Mouse (Mus musculus) hindbrain, embryonic 16.5 days (tissue): ENCODE measurements at regions not wholly inside any gene's neighbourhood (a gene's known extent, or its start where the extent isn't known, plus 50 kb on each side); places are given as distances from the start of the nearest gene placed in this dataset.

Source experiments
- ATAC-seq: fragments of 200-750 bp; cut with Nextera tagmentation; 2 replicates; pipeline ENCODE4 v1.8.0; 2017; ENCODE audit warnings: moderate TSS enrichment, moderate library complexity
- H3K27ac ChIP-seq: fragments of 300-500 bp; sonication (generic); 2 replicates; pipeline ENCODE4 v1.5.1; 2014; ENCODE audit warnings: low read depth, mild to moderate bottlenecking, control low read depth, low read length, moderate library complexity
- H3K27me3 ChIP-seq: fragments of 300-500 bp; sonication (generic); replicated peaks from 2 replicates; pipeline ENCODE4 v1.6.1; 2014; ENCODE audit warnings: low read length; ENCODE audit not compliant: control insufficient read depth, insufficient read depth
- H3K36me3 ChIP-seq: fragments of 300-500 bp; sonication (generic); 2 replicates; pipeline ENCODE4 v1.6.1; 2014; ENCODE audit warnings: mild to moderate bottlenecking, low read length, moderate library complexity, mixed read lengths; ENCODE audit not compliant: control insufficient read depth, insufficient read depth
- H3K4me1 ChIP-seq: fragments of 300-500 bp; sonication (generic); 2 replicates; pipeline ENCODE4 v1.6.1; 2014; ENCODE audit warnings: low read depth, low read length; ENCODE audit not compliant: control insufficient read depth, insufficient read depth
- H3K4me2 ChIP-seq: fragments of 300-500 bp; sonication (generic); 2 replicates; pipeline ENCODE4 v1.6.1; 2014; ENCODE audit warnings: mild to moderate bottlenecking, low read length, control low read depth, moderate library complexity
- H3K4me3 ChIP-seq: fragments of 300-500 bp; sonication (generic); 2 replicates; pipeline ENCODE4 v1.5.1; 2014; ENCODE audit warnings: mild to moderate bottlenecking, low read length, control low read depth, moderate library complexity
- H3K9ac ChIP-seq: fragments of 300-500 bp; sonication (generic); 2 replicates; pipeline ENCODE4 v1.6.1; 2014; ENCODE audit warnings: low read depth, mild to moderate bottlenecking, control low read depth, low read length, moderate library complexity
- H3K9me3 ChIP-seq: fragments of 300-500 bp; sonication (generic); 2 replicates; pipeline ENCODE4 v1.6.1; 2014; ENCODE audit warnings: mild to moderate bottlenecking, low read length, moderate library complexity; ENCODE audit not compliant: control insufficient read depth
- WGBS: fragments of 180-500 bp; shearing (Covaris S2); extraction: QIAGEN DNeasy Blood & Tissue Kit; methylation state at CpG from one replicate; pipeline ENCODE4 v1.1.7; 2014; 5-methylcytosine and 5-hydroxymethylcytosine counted together

DNA sequence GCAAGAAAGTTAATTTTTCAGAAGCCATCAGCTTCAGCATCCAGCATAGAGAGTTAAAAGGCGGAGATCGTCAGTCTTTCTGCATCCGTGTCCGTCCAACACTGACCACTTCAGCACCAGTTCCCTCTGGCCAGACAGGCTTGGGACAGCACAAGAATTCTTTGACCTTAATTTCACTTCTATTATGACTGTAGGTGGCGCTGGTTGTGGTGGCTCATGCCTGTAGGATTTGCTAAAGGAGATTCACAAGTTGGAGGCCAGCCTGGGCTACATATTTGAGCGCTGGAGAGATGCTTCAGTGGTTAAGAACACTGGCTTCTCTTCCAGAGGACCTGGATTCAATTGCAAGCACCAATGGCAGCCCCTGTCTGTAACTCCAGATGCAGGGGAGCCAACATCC, 66.0 kb downstream of the Amer2 start:
- H3K4me3 ChIP-seq, result no peak overlapping the region
- H3K9ac ChIP-seq, result no peak overlapping the region
- H3K27ac ChIP-seq, result no peak overlapping the region
- no peak for ATAC-seq
- H3K9me3 ChIP-seq, result no peaks in the 10 kb centered on the region
- WGBS, result 66% methylated on average over 6 of the region's 6 CpGs
- no peaks in the 10 kb centered on the region for H3K36me3 ChIP-seq
- no peak overlapping the region for H3K4me2 ChIP-seq
- H3K27me3 ChIP-seq, result no peaks in the 10 kb centered on the region
- no peaks in the 10 kb centered on the region for H3K4me1 ChIP-seq

DNA sequence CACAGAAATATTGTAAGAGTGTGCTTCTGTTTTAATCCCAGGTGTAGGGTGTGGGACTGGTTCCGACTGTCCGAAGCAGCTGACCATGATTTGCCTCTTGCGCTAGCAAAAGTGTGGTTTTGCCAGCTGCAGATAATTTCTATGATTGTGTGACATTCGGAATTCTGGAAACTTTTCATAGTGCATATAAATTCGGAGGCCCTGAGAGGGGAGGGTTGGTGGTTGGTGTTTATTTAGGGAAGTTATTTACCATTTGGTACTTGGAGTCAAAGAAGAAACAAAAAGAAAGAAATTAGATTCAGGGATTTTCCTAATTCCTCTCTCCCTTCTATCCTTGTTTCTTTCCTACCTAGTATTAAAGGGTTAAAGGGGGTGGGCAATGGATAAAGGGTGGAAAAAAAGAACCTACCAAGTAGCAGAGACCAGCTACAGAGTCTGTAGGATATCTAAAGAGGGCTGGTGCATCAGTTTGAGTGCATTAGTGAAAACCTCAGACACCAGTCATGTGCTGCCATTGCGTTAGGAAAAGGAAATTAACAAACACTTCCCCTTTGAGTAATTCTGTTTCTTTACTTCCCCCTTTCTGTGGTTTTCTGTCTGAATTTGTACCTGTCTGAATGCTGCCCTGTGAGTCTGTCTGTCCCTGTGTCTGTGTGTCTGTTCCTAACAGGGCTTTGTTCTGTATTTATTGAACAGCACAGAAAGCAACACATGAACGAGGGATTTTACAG, 70.9 kb downstream of the Amer2 start:
- Histone ChIP-seq H3K27ac (no peak overlapping the region), H3K4me1 (no peaks in the 10 kb centered on the region), H3K4me3 (no peak overlapping the region), H3K9ac (no peak overlapping the region), H3K36me3 (no peaks in the 10 kb centered on the region), H3K27me3 (no peaks in the 10 kb centered on the region), H3K4me2 (no peak overlapping the region), H3K9me3 (no peaks in the 10 kb centered on the region)
- no peak for ATAC-seq
- WGBS, result 85% methylated on average over 7 of the region's 7 CpGs

DNA sequence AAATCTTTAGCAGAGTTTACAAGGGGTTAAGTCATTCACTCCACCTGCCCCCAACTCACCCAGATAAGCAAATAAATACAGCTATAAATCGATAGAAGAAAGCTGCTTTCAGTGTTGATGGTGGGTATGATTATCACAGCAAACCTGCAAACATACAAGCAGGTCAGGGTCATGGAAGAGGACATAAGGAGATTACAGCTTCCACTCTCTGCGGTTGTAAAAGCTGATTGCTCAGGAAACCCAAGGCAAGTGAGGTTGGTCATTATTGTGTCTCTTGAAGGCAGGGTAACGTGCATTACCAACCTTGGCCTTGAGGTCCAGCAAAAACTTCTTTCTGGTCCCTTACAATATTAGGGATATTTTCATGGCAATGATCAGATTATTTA, 71.5 kb downstream of the Amer2 start:
- WGBS, result 75% methylated on average over 3 of the region's 3 CpGs
- no peaks in the 10 kb centered on the region for H3K36me3 ChIP-seq

DNA sequence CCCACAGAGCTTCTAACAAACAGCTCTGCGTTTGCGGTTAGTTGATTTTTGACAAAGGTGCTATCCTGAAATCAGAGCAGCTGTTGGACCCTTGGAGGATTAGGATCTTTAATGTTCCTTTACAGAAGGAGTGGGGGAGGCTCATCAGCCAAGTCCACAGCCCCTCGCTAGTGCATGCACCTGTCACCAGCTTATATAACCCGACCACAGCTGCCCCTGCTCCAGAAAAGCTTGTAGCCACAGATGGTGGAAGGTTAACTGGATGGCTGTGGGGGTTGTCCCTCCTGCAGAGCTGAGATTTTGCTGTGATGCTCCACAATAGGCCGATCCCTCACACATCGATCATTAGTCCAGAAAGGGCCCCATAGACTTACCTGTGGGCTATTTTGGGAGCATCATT, 73.0 kb downstream of the Amer2 start:
- no peak for ATAC-seq
- Histone ChIP-seq H3K9ac (no peak overlapping the region), H3K27me3 (no peaks in the 10 kb centered on the region), H3K36me3 (no peaks in the 10 kb centered on the region), H3K27ac (no peak overlapping the region), H3K4me1 (no peaks in the 10 kb centered on the region), H3K4me2 (no peak overlapping the region), H3K4me3 (no peak overlapping the region), H3K9me3 (no peaks in the 10 kb centered on the region)
- 61% methylated on average over 6 of the region's 6 CpGs for WGBS

More for the DNA sequence above, 71.5 kb downstream of the Amer2 start:
- ATAC-seq, result no peak
- no peak overlapping the region for H3K4me2 ChIP-seq
- H3K4me1 ChIP-seq, result no peaks in the 10 kb centered on the region
- no peak overlapping the region for H3K9ac ChIP-seq
- H3K27me3 ChIP-seq, result no peaks in the 10 kb centered on the region
- no peaks in the 10 kb centered on the region for H3K9me3 ChIP-seq
- no peak overlapping the region for H3K4me3 ChIP-seq
- H3K27ac ChIP-seq, result no peak overlapping the region

DNA sequence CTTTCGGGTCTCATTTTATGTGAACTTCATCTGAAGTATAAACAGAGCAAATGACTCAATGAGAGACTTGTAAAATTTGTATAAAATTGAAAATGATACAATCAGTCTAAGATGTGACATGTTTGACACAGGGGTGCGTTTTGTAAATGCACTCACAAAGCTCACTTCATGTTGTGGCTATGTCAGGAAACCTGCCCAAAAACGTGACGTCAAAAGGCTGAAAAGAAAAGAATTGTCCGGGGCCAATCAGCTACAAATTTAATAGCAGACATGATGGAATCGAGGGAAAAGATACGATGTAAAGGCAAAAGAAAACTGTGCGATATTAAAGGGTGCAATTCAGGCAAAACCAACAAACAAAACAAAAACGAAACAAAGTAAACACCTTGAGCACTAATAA, 78.2 kb downstream of the Amer2 start:
- Histone ChIP-seq H3K4me1 (no peaks in the 10 kb centered on the region), H3K4me2 (no peak overlapping the region), H3K27ac (no peak overlapping the region), H3K4me3 (no peak overlapping the region), H3K27me3 (no peaks in the 10 kb centered on the region), H3K9ac (no peak overlapping the region), H3K9me3 (no peaks in the 10 kb centered on the region), H3K36me3 (no peaks in the 10 kb centered on the region)
- ATAC-seq, result no peak
- WGBS, result 91% methylated on average over 9 of the region's 9 CpGs

DNA sequence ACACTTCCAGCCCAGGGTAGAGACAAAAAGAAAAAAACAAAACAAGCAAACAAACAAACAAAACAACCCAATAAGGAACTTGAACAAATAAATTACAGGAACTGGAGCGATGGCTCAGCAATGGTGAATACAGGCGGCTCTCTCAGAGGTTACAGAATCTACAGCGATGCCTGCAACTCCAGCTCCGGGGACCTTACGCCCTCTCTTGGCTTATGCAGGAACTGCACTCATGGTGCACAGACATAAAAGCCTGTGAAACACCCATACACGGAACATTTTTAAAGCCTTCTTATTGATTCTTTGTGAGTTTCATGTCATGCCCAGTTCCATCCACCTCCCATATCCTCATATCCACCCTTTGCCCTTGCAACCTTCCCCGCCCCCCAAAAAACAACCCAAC, 78.6 kb downstream of the Amer2 start:
- H3K27ac ChIP-seq, result no peak overlapping the region
- WGBS, result 93% methylated on average over 7 of the region's 7 CpGs

DNA sequence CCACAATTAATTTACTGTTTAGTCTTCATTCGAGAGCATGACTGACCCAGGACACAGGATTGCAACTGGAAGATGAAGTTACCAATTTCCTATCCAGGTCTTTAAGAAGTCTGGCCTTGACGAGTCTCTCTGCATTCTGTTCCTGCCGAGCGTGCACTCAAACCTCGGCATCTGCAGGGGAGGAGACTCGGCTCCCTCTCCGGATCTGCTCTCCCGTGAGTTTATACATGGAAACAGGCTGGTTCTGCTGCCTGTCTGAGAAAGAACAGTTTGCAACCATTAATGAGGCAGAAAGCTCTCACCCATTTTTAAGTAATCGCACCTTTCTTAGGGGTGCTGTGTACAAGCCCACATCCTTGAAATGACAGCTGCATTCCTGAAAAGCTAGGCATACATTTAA, 83.7 kb downstream of the Amer2 start:
- Histone ChIP-seq H3K4me3 (no peak overlapping the region), H3K27me3 (no peaks in the 10 kb centered on the region), H3K9ac (no peak overlapping the region), H3K4me2 (no peak overlapping the region), H3K9me3 (no peaks in the 10 kb centered on the region), H3K36me3 (no peaks in the 10 kb centered on the region), H3K4me1 (no peaks in the 10 kb centered on the region), H3K27ac (no peak overlapping the region)
- WGBS, result 62% methylated on average over 9 of the region's 9 CpGs
- no peak for ATAC-seq

More for the DNA sequence above, 78.6 kb downstream of the Amer2 start:
- Histone ChIP-seq H3K4me3 (no peak overlapping the region), H3K27me3 (no peaks in the 10 kb centered on the region), H3K9me3 (no peaks in the 10 kb centered on the region), H3K9ac (no peak overlapping the region), H3K4me2 (no peak overlapping the region), H3K36me3 (no peaks in the 10 kb centered on the region), H3K4me1 (no peaks in the 10 kb centered on the region)
- ATAC-seq, result no peak

DNA sequence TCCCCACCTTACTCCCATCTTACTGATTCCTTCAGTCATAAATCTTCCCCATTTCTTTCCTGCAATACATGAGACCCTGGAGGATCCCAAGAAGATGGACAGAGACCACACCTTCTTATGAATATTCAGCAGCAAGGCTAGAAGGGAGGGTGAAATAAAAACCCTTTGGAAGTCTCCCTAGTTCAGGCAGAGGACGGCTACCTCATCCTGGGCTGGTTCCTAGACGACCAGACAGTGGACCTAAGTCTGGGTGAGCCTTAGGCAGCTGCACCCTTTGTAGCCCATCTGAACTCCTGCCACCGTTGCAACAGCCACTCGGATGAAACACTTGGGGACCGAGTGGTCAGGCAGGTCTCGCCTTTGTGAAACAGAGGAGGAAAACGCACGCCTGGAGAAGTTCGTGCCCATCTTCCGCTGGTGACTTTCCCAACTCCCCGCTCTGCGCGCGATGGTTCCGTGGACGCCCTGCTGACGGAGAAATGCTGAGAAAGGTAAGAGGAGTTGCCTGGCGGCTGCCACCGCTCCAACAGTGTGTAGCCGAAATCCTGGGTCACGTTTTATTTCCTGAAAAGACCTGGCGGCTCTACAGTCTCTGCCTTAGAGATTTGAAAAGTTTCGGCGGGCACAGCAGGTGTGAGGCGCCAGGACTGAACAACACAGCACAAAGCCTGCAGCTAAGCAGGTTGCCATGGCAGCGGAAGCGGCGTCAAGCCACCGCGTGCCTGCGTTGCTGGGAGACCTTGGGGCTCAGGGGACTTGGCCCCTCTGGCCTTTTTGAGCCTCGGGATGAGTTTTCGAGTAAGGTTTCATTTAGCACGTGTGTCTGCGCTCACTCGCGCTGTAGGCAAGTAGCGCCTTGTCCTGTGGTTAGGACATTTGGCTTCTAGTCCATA, 112.2 kb downstream of the Amer2 start:
- Histone ChIP-seq H3K36me3 (no peaks in the 10 kb centered on the region), H3K27ac (peak overlapping the region; percentile 48), H3K4me2 (peak overlapping the region; percentile 97), H3K27me3 (no peaks in the 10 kb centered on the region), H3K9ac (peak overlapping the region; percentile 50; the same call in 1 of the 2 replicates), H3K4me3 (peak overlapping the region; percentile 46), H3K4me1 (peaks cover 15% of the 10 kb centered on the region), H3K9me3 (no peaks in the 10 kb centered on the region)
- peak; percentile 95 for ATAC-seq
- WGBS, result under 1% methylated on average over 38 of the region's 38 CpGs

DNA sequence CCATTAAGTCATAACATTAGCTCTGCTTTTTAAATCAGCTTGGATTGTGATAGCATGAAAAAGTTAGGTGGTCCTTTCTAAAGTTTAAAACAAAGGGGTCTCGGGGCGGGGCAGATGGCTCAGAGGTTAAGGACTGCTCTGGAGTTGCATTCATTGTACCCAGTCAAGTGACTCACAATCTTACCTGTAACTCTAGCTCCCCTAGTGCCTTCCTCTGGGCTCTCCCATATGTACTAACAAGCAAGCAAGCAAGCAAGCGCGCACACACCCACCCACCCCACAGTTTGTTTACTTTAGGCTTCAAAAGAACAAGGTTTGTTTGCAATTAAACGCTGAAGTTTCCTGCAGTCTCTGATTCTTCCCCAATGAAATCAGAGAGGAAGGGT, 112.8 kb downstream of the Amer2 start:
- no peak overlapping the region for H3K27ac ChIP-seq
- 1% methylated on average over 5 of the region's 5 CpGs for WGBS
- peaks cover 15% of the 10 kb centered on the region for H3K4me1 ChIP-seq
- peak overlapping the region; percentile 46 for H3K4me3 ChIP-seq
- H3K9ac ChIP-seq, result peak overlapping the region; percentile 11; the same call in 1 of the 2 replicates
- no peaks in the 10 kb centered on the region for H3K27me3 ChIP-seq
- ATAC-seq, result peak; percentile 74
- H3K36me3 ChIP-seq, result no peaks in the 10 kb centered on the region
- H3K9me3 ChIP-seq, result no peaks in the 10 kb centered on the region
- H3K4me2 ChIP-seq, result peak overlapping the region; percentile 97
